Mouse (Mus musculus): Measurements from ENCODE around the gene Sumf1.
A peak's percentile ranks its signal among the peaks of the same experiment; 100 is the strongest.

Gene Sumf1

DNA sequence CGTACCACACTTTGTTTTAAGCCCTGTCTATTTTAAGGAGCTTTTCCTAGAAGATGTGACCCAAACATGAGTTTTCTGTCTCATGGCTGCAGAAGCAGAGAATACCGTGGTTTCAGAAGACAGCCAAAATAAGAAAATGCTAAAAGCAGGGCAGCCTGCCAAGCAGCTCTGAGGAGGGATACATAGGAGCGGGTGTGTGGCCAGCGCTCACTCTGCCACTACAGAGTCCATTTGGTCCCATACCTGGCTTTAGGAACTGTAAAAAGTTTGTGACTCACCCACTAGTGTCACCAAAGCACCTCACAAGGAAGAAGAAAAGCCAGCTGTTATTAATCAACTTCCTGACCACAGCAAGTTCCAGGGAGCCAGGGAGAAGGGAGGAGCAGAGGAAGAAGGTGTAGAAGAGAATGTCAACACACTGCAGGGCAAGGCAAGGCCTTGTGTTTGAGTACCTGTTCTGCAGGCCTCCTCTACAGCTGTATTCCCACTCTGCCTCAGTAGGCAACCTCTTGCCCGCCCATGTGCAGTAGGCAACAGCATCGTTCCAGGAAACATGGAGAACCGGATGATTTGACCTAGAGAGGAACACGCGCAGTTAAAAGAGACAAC, 32.6 kb downstream of the Sumf1 start:
- peak; percentile 67 for DNase-seq (ENCODE audit: extremely low read depth, insufficient read length, low spot score)

DNA sequence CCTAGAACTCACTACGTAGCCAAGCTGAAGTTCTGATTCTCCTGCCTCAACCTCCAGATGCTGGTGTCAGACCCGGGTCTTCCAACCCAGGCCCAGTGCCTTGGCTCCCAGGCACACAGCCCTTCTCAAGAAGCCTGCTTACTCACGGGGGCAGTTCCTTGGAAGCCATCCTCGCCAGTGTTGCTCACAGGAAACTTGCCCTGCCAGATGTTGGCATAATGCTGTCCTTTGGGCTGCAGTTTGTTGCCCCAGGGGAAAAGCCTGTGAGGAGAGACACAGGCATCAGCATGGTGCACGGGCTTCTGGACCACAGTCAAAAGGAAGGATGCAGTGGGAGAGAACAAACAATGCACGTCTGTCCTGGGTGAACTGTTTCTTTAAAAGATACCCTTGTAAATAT, 33.3 kb downstream of the Sumf1 start:
- DNase-seq (ENCODE audit: extremely low read depth, insufficient read length, low spot score), result peak; percentile 84

DNA sequence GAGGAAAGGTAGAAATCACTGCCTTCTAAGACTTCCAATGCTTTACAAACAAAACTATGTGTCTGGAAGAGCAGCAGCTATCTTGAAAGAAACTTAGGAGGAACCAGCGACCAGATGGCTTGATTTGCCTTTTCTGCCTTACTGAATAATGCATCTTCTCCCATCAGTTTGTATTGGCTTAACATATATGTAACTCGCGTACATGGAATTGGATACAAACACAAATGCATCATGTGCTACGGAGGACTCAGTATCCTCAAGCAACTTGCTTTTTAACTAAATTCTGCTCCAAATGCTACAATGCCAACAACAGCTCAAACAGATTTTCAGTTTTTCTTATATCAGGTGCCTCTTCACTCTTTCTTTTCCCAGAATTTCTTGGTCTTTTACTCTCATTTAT, 36.1 kb downstream of the Sumf1 start:
- no peak for DNase-seq (ENCODE audit: extremely low read depth, insufficient read length, low spot score)

DNA sequence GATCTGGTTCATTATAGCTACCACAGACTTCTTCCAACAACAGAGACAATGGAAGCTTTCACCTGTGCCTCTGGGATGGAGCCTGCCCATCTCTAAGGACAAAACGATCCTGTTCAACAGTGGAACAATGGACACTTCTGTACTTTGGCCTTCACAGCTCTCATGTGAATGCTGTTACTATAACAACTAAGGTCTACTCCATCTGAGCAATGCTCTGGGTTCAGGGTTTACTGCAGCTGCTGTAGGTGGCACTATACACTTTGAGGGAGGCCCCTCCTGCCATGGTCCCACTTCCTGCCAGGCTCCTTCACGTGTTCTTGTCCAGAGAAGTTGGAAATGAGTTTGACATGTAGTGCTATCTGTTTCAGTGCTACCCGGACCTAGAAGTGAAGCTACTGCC, 36.9 kb downstream of the Sumf1 start:
- DNase-seq (ENCODE audit: extremely low read depth, insufficient read length, low spot score), result no peak

DNA sequence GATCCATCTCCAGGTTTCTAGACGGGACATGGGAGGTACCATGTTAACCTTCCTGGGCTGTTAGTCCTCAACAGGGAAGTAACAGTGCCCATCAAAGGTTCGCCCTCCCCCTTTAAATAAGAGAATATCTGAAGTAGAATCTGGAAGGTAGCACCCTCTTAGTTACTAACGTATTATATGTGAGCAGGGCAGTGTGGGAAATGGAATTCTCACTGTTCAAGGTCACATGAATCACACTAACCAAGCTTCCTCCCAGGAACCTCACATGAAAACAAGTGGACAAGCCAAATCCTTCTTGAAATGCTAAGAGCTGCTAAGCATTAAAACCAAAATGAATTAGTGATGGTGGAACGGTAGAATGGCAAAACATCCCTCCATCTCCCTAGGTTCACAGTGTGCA, 38.7 kb downstream of the Sumf1 start:
- no peak for DNase-seq (ENCODE audit: extremely low read depth, insufficient read length, low spot score)

DNA sequence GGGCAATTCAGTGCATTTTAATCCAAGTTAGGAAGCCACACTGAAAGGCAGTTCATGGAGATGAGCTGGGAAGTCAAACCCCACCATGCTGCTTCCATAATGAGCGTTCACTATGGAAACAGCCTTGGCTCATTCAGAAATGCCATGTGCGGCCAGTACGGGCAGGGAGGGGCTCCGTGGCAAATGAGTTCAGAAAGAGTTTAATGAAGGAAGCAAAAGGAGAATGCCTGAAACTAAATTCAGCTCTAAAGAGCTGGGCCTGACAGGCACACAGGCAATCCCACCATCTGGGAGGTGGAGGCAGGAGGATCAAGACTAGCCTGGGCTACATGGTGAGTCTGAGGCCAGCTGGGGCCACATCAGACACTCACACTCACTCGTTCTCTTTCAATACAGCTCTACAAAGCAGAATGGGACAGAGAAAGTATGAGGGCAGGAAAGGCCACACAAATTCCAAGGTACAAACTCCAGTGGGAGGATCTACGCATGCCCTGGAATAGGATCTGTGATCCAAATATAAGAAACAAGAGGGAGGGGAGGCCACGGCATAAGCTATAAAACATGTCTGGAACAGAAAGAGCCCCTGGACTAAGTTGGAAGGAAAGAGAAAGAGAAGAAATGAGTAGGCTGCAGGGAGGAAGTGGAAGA, 39.3 kb downstream of the Sumf1 start:
- no peak for DNase-seq (ENCODE audit: extremely low read depth, insufficient read length, low spot score)

DNA sequence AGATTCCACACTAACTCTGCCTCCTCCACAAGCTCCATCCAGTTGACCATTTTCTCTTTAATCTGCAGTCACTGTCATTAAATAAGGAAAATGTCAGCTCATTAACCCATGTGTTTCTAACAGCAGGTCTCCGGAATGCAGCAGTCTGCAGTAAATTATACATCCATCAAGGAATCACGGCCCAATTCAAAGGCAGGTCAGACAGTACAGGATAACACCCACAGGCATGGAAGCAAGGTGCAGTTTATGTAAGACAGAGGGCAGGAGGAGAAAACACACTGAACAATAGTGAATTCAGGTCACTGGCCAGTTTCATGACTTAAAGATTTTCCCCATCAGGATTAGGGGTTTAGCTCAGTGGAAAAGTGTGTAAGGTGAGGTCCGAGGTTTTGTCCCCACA, 40.1 kb downstream of the Sumf1 start:
- no peak for DNase-seq (ENCODE audit: extremely low read depth, insufficient read length, low spot score)

DNA sequence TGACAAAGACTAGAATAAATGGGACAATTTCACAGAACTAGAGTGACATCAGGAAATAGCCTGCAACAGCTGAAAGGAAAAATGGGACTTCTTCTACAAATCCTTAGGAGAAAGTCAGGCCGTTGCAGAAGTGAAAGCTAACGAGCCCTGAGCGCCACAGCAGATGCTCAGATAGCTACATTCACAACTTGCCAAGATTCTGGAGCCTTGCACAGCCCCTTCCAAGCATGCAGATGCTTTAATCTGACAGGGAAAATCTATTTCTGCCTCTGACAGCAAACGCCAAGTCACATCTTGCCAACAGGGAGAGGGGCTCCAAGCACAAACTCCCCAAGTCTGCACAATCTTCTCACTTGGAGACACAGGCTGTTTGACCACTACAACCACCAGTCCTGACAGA, 42.6 kb downstream of the Sumf1 start:
- no peak for DNase-seq (ENCODE audit: extremely low read depth, insufficient read length, low spot score)

DNA sequence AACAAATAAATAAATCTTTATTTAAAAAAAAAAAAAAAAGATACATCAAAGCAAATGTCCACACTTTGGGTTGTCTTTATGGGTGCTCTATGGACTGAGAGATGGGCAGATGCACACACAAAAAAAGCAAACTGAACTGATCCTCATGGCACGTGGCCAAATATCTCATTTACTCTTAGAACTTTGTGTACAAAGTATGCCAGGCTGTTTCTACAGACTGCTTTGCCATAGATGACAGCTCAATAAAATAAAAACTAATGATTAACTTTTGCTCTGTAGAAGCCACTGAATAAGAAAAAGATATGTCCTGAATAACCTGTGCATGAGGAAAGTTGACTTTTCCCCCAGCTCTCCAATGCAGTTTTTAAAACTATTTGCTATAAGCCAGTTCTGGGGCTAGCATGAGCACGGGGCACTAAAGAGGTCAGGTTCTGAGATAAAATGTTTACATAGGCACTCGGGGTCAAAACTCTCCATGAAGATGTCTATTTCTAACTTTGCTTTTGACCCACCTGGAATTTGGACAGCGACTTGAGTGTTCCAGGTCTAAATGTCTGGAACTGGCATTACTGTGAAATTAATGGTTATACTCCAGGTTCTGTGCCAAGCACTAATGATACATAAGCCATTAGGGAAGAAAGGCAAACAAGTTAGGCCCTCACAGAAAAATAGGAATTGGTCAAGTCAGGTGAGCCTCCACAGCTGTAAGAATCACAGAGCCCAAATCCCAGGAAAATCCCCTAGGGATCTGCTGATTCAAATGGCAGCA, 44.5 kb downstream of the Sumf1 start:
- DNase-seq (ENCODE audit: extremely low read depth, insufficient read length, low spot score), result no peak

DNA sequence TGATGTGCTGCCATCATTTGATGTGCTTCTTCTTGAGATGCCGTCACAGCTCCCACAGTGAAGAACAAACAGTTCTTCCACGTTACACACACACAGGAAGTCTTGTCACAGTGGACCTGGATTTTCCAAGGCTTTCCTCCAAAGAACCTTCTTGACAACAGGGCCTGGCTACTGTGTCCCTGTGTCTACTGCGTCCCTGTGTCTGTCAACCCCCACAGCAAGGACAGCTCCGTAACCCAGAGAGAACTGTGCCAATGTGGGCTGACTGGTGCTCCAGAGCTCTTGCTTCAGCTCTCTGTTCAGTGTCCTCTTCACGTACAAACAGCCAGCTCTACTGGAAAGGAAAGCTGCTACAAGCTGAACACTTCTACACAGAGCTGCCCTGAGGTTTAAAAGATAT, 48.4 kb downstream of the Sumf1 start:
- no peak for DNase-seq (ENCODE audit: extremely low read depth, insufficient read length, low spot score)

DNA sequence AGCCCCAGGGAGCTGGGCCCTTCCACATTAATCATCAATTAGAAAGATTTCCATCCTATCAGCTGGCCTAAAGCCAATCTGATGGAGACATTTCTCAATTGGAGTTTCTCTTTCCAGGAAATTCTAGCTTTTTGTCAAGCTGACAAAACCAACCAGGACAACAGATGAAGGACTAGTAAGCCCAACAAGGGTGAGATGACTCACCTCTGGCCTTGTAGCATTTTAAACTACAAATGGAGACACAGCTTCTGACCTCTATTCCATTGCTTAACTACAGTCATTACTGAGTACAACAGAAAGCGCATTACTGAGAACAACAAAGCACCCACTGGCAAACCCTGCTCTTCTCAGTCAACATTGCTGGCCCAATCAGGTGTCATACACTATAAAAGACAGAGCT, 49.1 kb downstream of the Sumf1 start:
- DNase-seq (ENCODE audit: extremely low read depth, insufficient read length, low spot score), result no peak

DNA sequence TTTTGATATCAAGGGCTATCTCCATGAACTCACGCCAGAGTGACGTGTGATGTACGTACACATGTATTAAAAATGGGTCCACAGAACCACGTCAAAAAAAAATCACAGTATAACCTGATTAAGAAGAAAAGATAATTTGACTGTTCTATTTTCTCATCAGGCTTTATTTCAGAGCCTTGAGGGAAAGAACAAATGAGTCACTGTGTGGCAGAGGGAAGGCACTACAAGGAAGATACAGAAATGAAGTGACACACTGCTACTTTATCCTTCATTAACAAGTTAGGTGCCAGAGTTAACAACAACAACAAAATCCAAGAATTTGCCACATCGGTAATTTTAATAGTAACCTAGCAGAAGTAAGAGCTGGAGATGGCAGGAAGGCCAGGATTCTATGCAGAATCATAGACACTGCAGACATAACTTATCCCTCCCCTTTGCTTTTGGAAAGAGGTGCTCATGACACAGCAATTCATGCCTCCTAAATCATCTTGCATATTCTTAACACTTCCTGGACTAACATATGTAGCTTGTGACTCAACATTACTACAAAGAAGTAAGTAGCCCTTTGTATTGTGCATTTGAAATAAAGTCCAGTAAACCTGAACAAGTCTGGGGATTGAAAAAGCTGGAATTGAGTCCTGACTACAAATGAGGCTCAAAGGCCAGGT, 53.0 kb downstream of the Sumf1 start:
- DNase-seq (ENCODE audit: extremely low read depth, insufficient read length, low spot score), result no peak

DNA sequence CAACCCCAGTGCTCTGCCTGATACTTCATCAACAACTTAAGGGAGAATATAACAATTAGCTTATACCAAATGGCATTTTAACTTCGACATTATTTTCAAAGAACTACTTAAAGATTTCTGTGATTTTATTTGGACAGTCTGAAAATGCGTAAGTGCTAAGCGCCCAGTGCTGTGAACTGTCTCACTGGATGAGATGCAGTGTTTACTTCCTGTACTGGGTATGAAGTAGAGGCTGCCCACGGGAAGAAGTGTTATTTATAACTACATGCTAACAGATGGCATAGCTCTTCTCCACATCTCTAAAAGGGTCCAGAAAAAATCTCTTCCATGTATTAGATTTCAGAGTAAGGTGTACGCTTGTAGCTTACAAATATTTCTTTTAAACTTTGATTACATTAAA, 54.7 kb downstream of the Sumf1 start:
- DNase-seq (ENCODE audit: extremely low read depth, insufficient read length, low spot score), result no peak

DNA sequence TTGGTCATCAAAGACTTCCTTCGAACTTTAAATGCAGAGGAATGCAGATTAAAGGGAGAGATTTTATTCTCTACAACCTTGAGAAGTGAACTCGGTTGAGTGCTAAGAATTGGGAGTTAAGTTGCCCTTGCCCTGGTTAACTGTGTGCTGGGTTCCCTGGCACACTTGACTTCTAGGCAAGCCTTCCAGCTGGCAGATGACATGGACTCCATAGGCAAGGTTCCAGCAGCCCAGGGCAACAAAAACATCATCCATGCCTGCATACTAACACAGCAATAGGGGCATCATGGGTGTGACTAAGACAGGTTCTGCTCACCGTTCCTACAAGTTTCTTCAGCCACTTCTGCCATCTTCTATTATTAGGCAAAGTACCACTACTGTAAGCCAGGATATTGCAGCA, 58.8 kb downstream of the Sumf1 start:
- DNase-seq (ENCODE audit: extremely low read depth, insufficient read length, low spot score), result no peak

DNA sequence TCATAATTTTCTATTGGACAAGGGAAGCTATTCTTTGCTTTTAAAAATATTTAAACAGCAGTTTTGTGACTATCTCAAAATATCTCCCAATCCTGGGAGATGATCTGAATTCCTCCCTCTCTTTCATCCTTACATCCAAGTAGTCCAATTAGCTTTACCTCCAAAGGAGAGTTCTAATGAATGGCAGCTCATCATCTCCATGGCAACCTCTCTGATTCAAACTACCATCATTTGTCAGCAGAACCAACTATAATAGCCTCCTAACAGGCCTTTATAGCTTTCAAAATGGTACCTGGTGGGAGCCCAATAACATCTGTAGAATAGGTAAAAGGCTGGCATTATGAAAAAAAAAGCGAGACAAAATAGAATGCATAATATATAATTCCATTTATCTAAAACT, 59.9 kb downstream of the Sumf1 start:
- no peak for DNase-seq (ENCODE audit: extremely low read depth, insufficient read length, low spot score)

DNA sequence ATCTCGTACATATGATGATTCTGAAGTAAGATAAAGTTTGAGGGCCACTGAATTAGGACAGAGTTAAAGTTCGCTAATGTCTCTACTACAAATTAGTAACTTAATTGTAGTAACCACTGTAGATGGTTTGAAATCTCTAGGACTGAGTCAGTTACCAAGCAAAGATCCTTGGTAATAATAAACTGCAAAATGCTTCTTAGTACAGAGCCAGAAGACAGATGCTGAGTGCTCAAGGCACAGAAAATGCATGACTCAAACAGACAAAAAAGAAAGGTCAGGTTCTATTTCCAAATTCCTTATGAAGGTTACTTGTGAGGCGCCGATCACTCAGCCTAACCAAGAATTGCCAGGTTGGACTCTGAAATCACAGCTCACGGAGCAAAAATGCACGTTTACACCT, 67.5 kb downstream of the Sumf1 start:
- DNase-seq (ENCODE audit: extremely low read depth, insufficient read length, low spot score), result no peak

DNA sequence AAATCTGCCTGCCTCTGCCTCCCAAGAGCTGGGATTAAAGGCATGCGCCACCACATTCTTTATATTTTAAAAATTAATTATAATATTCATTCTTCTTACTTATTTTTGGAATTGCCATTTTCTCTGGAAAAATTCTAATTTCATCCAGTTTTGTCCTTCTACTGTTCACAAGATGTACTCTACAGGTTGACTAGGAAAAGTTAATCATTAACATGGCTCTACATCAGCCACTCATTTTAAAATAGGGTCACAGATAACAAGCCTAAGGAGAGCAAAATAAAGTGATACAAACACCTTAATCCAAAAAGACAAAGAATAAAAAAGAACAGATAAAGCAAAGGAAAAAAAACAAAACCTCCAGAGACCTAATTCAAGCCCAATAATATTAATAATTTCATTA, 70.4 kb downstream of the Sumf1 start:
- DNase-seq (ENCODE audit: extremely low read depth, insufficient read length, low spot score), result no peak

DNA sequence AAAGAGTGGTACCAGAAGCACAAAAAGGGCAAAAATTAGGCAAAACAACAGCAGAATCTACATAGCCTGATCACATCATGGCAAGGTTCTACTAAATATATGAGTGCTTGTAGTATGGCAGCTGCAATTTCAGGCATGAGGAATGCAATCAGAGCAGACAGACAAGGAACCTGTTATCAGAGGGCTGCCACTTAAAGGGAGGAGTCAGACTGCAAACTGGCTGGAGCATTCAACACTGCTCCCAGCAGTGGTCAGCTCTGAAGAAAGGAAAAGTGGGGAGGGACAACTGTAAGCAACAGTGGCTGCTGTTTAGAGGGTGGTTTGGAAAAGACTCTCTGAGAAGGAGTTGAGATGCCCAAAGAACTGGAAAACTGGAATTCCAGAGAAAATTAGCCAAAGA, 73.7 kb downstream of the Sumf1 start:
- no peak for DNase-seq (ENCODE audit: extremely low read depth, insufficient read length, low spot score)

DNA sequence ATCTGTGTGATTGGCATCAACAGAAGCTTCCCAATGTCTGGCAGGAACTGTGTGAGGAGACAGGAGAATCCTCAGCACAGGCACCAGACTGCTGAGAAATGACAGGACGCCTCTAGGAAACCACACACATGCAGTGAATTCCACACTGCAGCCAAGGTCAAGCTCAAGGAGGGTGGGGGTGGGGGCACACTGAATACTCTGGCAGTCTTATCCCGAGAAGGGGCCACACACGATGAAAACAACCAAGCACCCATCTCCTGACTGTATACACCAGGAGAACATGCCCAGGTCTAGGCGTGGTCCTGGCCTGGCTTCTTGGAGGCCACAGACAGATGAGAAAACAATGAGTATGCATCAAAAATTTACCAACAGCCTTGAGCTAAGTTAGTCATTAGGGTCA, 75.0 kb downstream of the Sumf1 start:
- DNase-seq (ENCODE audit: extremely low read depth, insufficient read length, low spot score), result no peak

DNA sequence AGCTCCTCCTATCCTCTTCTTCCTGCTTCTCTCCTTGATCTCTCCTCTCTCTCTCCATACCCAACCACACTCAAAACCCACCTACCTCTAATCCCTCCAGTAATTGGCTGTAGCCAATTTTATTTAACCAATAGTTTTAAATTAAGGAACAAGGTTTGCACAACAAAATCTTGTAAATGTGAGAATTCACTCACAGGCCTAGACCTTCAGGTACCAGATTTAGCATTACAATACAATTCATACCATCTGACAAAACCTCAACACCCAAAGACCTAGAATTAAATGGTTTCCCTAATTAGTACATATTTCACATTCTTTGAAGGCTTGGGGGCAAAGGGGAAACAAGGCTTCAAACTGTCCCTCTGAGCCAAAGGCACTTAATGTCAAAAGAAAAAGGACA, 78.0 kb downstream of the Sumf1 start:
- DNase-seq (ENCODE audit: extremely low read depth, insufficient read length, low spot score), result no peak

DNA sequence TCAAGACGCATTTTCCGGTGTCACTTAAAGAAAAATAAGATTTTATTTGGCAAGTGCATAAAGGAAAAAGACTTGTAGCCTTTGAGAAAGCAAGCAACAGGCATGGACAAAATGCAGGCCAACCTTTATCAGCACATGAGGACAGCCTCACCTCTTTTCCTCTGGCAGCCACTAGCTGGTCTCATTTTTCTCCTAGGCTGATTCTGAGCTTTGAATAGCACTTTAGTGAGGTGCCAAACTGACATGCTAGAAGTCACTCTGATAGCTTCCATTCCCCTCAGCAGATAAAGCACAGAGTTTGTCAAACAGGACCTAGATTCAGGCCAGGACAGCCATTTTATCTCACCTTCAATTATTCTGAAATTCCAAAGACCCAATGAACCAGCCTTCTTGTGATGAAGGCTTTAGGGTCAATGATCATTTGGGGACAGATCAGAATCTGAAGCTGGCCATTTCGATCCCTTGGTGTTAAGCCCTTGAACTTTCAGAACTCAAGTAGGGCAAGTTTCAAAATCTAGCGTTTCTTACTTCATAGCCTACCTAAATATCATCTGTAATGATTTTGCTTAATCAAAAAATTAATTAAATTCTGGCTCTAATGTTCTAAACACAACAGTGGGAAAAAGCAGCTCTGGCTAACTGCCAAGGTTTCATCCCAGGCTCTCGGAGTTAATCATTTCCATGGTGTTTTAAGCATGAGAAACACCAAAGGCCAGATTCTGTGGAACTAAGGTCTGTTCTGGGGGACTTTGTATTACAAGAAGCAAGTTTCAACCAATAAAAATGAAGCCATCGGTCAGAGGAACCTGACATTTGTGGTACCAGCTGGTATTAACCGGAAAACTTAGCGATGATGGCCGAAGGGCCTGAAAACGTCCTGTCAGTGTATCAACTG, 83.2 kb downstream of the Sumf1 start:
- no peak for DNase-seq (ENCODE audit: extremely low read depth, insufficient read length, low spot score)

Measured in 3134 (cell line).